ENCODE assay signal across 7 mouse cellular contexts in the genomic region with DNA sequence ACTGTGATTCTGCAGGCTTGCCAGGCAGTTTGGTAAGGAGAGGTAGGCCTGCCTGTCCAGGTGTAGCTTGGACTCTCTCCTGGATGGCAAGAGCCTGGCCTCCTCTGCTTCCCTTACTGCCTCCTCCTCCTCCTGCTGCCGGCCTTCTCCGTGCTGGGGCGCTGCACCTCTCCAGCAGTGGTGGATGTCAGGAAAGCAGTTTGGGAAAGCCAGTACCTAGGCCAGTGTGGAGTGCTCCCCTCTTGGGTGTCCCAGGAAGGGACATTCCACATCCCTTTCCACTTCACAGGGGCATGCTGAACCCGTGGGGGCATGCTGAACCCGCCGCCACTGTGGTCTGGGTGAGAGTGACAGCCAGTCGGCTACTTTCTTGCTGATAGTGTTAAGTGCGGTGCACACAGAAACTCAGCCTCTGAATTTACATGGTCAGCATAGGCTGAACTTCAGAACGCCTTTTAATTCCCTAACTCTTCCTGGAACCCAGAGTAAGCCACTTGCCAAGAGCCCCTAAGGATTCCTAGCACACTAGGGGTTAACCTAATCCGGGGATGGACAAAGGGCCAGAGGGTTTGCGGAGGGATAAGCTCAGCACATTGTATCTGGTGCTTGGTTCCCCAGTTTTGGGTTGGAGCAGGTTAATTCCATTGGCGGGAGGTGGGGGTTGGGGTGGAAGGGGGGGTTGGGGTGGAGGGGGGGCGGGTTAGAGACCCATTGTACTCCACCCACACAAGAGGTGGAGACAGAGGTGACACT. TPM values are rescaled to one million over a fixed set of nuclear protein-coding genes. Genes with fewer than 3 reads are reported as not detected.
DNase-seq lines count a peak whose midpoint lies in the region; ATAC-seq lines count a peak whose summit lies in the region.

No protein-coding gene starts in this region.

- ATAC-seq in lung, embryonic 15.5 days (ENCODE audit: borderline replicate concordance, extremely low read depth, low FRiP score, low TSS enrichment): no peak
- no peak for ATAC-seq in forebrain, embryonic 15.5 days (replicated peaks)
- no peak for ATAC-seq in limb, embryonic 15.5 days (ENCODE audit: insufficient number of reproducible peaks, low FRiP score, low TSS enrichment, low read depth)
- ATAC-seq in stomach, embryonic 15.5 days (ENCODE audit: insufficient read depth, low FRiP score, low read depth): no peak

- H3K9me3 ChIP-seq in lung, embryonic 15.5 days: no peaks in the 10 kb centered on the region
- H3K9me3 ChIP-seq in forebrain, embryonic 15.5 days: no peaks in the 10 kb centered on the region
- no peaks in the 10 kb centered on the region for H3K9me3 ChIP-seq in limb, embryonic 15.5 days
- no peaks in the 10 kb centered on the region for H3K9me3 ChIP-seq in stomach, embryonic 15.5 days

- H3K4me3 ChIP-seq in lung, embryonic 15.5 days: peak overlapping the region; percentile 92
- H3K4me3 ChIP-seq in forebrain, embryonic 15.5 days: peak overlapping the region; percentile 87
- H3K4me3 ChIP-seq in limb, embryonic 15.5 days: peak overlapping the region; percentile 84
- H3K4me3 ChIP-seq in stomach, embryonic 15.5 days (replicated peaks): peak overlapping the region; percentile 87

- H3K9ac ChIP-seq in lung, embryonic 15.5 days: peak overlapping the region; percentile 94
- H3K9ac ChIP-seq in forebrain, embryonic 15.5 days (replicated peaks): peak overlapping the region; percentile 88
- H3K9ac ChIP-seq in limb, embryonic 15.5 days: 0 out of 2 replicates have a peak overlapping the region, but pooled peaks have one; percentile 8
- 0 out of 2 replicates have a peak overlapping the region, but pooled peaks have one; percentile 29 for H3K9ac ChIP-seq in stomach, embryonic 15.5 days

- H3K36me3 ChIP-seq in lung, embryonic 15.5 days: no peaks in the 10 kb centered on the region
- no peaks in the 10 kb centered on the region for H3K36me3 ChIP-seq in forebrain, embryonic 15.5 days
- no peaks in the 10 kb centered on the region for H3K36me3 ChIP-seq in limb, embryonic 15.5 days
- no peaks in the 10 kb centered on the region for H3K36me3 ChIP-seq in stomach, embryonic 15.5 days

- DNase-seq in lung, postnatal 25 days (ENCODE audit: low spot score): no peak
- DNase-seq in layer of hippocampus, adult 9-10 months (ENCODE audit: low spot score): no peak
- no peak for DNase-seq in Muller cell, postnatal 12 days (ENCODE audit: inconsistent ontology term)

- no peak overlapping the region for H3K27ac ChIP-seq in lung, embryonic 15.5 days
- H3K27ac ChIP-seq in forebrain, embryonic 15.5 days (replicated peaks): peak overlapping the region; percentile 97; the same call in 1 of the 2 replicates
- no peak overlapping the region; the same call in 1 of the 2 replicates for H3K27ac ChIP-seq in limb, embryonic 15.5 days
- peak overlapping the region; percentile 4; the same call in 1 of the 2 replicates for H3K27ac ChIP-seq in stomach, embryonic 15.5 days

- peak overlapping the region; percentile 98 for H3K4me2 ChIP-seq in lung, embryonic 15.5 days
- H3K4me2 ChIP-seq in forebrain, embryonic 15.5 days (replicated peaks): peak overlapping the region; percentile 84
- H3K4me2 ChIP-seq in limb, embryonic 15.5 days: peak overlapping the region; percentile 93
- H3K4me2 ChIP-seq in stomach, embryonic 15.5 days: peak overlapping the region; percentile 90

- peaks cover 37% of the 10 kb centered on the region for H3K4me1 ChIP-seq in lung, embryonic 15.5 days
- H3K4me1 ChIP-seq in forebrain, embryonic 15.5 days: peaks cover 71% of the 10 kb centered on the region
- H3K4me1 ChIP-seq in limb, embryonic 15.5 days: peaks cover 46% of the 10 kb centered on the region
- peaks cover 22% of the 10 kb centered on the region for H3K4me1 ChIP-seq in stomach, embryonic 15.5 days

- 11% methylated on average over 13 of the region's 13 CpGs for WGBS in lung, embryonic 15.5 days
- 1% methylated on average over 13 of the region's 13 CpGs for WGBS in forebrain, embryonic 15.5 days
- 8% methylated on average over 13 of the region's 13 CpGs for WGBS in limb, embryonic 15.5 days
- WGBS in stomach, embryonic 15.5 days: 8% methylated on average over 13 of the region's 13 CpGs

- H3K27me3 ChIP-seq in lung, embryonic 15.5 days: no peaks in the 10 kb centered on the region
- no peaks in the 10 kb centered on the region for H3K27me3 ChIP-seq in forebrain, embryonic 15.5 days
- peaks cover 12% of the 10 kb centered on the region for H3K27me3 ChIP-seq in limb, embryonic 15.5 days
- H3K27me3 ChIP-seq in stomach, embryonic 15.5 days (replicated peaks): no peaks in the 10 kb centered on the region

RNA-seq across cellular contexts. Expression of gene Nectin1, which starts 2.3 kb away (rescaled TPM):
- 5.2 and 5.5 TPM in 2 replicates for polyA plus RNA-seq in lung, embryonic 15.5 days (2015; fragmentation: Nextera tagmentation; extraction: Ambion mirVana)
- polyA plus RNA-seq in forebrain, embryonic 15.5 days (2015; fragmentation: Nextera tagmentation; extraction: Ambion mirVana): 10.1 and 10.2 TPM in 2 replicates
- polyA plus RNA-seq in limb, embryonic 15.5 days (2015; fragmentation: Nextera tagmentation; extraction: Ambion mirVana): 11.9 and 13.5 TPM in 2 replicates
- 7.0 and 9.3 TPM in 2 replicates for polyA plus RNA-seq in stomach, embryonic 15.5 days (2015; fragmentation: Nextera tagmentation; extraction: Ambion mirVana)

Comparison
In these comparisons a context has a peak if more than half of its experiments do, and no peak if none do; other contexts are left out.
1. H3K27ac ChIP-seq: peak in forebrain, embryonic 15.5 days (single experiment) and stomach, embryonic 15.5 days (single experiment); none in lung, embryonic 15.5 days (single experiment) and limb, embryonic 15.5 days (single experiment).
2. H3K9ac ChIP-seq: peak in every context shown above with its lines; median percentile 94 in lung, embryonic 15.5 days; 88 in forebrain, embryonic 15.5 days; 29 in stomach, embryonic 15.5 days; 8 in limb, embryonic 15.5 days.
3. Peak in every context shown above with its lines, with median percentiles within 50 percentile points of each other: H3K4me2 ChIP-seq and H3K4me3 ChIP-seq.